Mouse (Mus musculus): ENCODE results near the gene Snx25. TPM values are rescaled to one million over a fixed set of nuclear protein-coding genes. Genes with fewer than 3 reads are reported as not detected.
A peak's percentile ranks its signal among the peaks of the same experiment; 100 is the strongest.

Gene Snx25
- total RNA-seq, 2 experiments from 2014 or later = 13.5 to 15.0 TPM

GRCm38 (mm10) chr8:46022758-46023157, 129.2 kb downstream of the Snx25 start:
- no peak for DNase-seq (ENCODE audit: low spot score in 2 of 2)

DNA sequence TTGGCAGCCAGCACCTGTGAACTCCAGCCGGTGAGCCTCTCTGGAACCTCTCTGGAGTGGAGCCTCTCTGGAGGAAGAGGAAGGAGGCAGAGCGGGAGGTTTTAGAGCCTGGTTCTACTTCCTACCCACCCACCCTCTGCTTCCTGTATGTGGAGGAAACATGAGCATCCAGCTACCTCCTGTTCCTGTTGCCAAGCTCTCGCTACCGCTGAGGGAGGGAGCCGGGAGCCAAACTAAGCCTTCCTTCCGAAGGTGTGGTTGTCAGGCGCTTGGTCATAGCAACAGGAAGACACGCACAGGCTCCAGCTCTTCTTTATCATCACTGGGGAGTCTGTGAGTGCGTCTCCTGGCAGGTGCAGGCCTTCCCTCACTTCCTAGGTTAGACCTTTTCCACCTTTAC, 129.8 kb downstream of the Snx25 start:
- DNase-seq (ENCODE audit: low spot score in 2 of 2) = no peak

GRCm38 (mm10) chr8:46010746-46011680, 140.9 kb downstream of the Snx25 start:
- DNase-seq (ENCODE audit: low spot score in 2 of 2) = no peak

- DNase-seq (ENCODE audit: low spot score in 2 of 2) = no peak
Observed at GRCm38 (mm10) chr8:46010306-46010705, 141.7 kb downstream of the Snx25 start.

GRCm38 (mm10) chr8:46007050-46007672, 144.8 kb downstream of the Snx25 start:
- no peak for DNase-seq (ENCODE audit: low spot score in 2 of 2)

DNA sequence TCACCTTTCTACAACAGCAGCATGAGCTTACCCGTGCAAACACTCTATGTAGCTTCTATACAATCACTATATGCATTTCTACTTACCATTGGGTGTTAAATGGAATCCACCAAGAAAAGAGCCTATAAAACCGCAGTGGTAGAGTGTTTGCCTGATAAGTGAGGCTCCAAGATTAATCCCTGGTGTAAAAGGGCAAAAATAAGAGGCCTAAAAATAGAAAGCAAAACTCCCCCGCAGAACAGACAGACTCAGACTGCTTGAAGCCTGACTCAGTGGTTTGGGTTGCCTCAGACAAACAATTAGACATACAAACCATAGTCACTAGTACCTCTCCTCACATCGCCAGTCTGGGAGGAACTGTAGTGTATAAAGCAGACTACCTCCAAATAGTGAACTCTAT, 146.4 kb downstream of the Snx25 start, which contains the start of gene Ankrd37:
Gene Ankrd37, minus strand, starts transcription at position 112 of the 400 bp plus-strand sequence.
- no peak for DNase-seq (ENCODE audit: low spot score in 2 of 2)

DNA sequence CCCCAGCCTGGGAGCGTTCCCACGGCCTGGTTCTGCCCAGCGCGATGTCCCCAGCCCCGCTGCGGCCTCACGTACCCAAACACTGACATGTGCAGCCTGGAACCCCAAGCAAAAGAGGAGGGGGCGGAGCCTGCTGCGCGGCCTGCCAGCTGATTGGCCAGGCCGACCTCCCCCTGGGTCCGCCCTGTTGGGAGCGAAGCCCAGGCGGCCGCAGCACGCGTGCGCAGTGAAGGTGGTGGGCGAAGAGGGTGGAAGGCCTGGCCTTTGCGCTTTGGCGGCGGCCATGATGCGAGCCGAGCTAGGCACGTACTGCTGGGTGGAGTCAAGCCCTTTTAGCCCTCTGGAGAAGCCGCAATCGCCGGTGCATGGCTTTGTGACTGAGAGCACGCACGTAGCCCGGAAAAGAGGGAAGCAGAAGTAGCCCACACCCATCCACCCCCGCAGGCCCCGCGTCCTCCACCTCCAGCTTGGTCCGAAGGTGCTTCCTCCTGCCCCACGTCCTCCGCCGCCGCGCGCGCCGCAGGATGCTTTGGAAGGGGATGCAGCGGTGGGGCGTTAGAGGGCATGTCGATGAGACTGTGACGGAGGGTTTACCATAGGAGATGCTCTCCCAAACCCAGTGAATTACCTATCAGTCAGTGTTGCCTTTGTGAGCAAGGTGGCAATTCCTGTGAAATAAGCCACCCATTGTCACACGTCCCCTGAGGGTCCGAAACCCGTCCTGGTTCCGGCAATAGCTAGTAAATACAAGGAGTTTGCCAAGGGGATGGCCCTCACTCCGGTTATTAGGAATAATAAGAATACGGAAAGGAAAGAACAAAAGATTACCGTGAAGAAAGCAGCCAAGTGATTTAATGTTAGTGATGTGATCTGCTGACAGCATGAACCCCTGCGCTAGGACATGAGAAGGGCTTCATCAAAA, 151.9 kb downstream of the Snx25 start:
- DNase-seq (ENCODE audit: low spot score in 2 of 2) = peak; percentile 98

- DNase-seq (ENCODE audit: low spot score in 2 of 2) = no peak
Observed at GRCm38 (mm10) chr8:45999138-45999783, 152.7 kb downstream of the Snx25 start, which contains the start of gene Lrp2bp. Lrp2bp (plus strand) TSS chr8:45999303.

DNA sequence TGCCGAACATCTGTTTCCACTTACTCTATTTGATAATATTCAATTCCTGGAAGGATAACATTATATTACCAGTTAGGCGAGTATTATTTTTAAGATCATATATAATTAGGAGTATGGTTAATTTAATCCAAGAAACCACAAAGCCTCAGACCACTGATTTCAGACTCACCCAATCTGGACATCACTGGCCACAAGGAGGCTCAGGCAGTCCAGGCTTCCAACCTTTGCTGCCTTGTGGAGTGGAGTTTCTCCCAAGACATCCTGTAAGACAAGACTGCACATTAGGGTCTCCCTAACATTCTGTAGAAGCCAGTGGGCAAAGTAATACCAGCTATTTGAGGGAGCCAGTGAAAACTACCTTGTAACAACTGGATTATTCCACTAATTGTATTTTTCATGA, 153.7 kb downstream of the Snx25 start:
- DNase-seq (ENCODE audit: low spot score in 2 of 2) = no peak

- no peak for DNase-seq (ENCODE audit: low spot score in 2 of 2)
Observed at GRCm38 (mm10) chr8:45995576-45995975, 156.4 kb downstream of the Snx25 start.

DNA sequence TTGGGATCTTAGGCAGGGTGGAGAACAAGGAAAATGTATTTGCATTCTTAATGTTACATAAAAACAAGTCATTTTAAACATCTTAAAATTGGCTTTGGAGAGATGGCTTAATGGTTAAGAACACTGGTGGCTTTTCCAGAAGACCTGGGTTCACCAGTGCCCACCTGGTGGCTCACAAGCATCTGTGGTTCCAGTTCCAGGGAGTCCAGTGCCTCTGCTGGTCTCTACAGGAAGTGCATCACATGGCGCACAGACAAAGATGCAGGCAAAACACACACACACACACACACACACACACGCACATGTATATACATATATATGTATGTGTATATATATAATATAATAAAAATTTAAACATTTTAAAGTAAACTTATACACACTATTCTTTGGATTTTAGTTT, 157.8 kb downstream of the Snx25 start:
- no peak for DNase-seq (ENCODE audit: low spot score in 2 of 2)

DNA sequence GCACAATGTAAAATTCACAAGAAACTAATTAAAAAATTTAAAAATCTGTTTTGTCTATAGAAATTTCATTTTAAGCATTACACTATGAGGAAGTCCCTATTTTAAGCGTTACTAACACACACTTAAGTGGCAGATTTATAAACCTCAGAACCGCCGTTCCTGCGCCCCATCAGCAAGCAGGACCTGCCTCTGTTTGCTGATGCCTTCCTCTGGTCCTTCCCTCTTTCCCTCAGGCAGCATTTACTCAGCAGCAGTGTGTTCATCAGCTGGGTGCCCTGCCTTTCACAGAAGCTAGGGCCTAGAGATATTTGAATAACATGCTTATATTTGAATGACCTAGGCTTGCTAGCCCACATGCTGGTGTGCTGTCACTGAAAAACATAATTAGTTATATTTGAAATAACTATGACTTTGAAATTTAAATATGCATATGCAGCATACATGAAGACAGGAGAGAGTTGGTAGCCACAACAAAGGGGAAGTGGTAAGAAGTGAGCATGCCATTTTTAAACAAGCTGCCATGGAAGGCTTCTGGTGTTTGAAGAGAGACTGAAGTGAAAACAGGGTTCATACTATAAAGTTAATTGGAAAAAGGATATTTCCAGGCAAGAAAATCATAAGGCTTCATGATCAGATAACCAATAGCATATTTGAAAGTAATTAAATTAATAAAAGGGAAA, 161.2 kb downstream of the Snx25 start:
- no peak for DNase-seq (ENCODE audit: low spot score in 2 of 2)

DNA sequence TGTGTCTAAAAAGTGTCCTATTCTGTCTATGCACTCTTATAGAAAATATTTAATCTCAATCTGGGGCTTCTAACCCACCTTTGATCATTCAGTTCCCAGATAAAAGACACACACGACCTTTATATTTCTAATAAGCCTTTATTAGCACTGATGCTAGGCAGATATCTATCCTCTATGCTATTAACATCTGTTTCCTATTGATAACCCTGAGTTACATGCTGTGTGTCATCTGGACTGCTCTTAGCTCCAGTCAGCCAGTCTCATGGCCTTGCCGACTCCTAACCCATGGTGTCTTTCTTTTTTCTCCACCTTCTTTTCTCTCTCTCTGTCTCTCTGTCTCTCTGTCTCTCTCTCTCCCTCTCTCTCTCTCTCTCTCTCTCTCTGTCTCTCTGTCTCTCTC, 163.8 kb downstream of the Snx25 start:
- DNase-seq (ENCODE audit: low spot score in 2 of 2) = no peak

DNA sequence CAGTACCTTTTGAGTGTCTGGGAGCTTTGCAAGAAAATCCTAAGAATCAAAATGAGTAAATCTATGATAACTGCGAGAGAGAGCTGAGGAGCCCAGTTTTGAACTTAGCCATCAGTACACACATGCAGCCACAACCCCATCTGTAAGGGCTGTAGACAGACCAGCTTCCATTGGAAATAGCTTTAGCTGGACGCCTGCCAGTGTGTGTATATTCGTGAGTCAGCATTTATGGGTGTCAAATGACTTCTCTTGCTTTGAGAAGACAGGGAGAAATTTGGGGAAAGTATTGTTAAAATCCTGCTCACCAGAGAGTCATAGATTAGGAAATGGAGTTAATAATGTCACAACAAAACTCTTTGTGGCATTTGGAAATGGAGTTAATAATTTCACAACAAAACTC, 165.3 kb downstream of the Snx25 start:
- no peak for DNase-seq (ENCODE audit: low spot score in 2 of 2)

Other genes with a start within 250 kb of the Snx25 start
- gene Ccdc110, start 217.5 kb downstream of the Snx25 start, total RNA-seq (2021) = not detected
- 1 to 10 TPM; 1.7 to 2.0 TPM for gene 1700029J07Rik, start 176.9 kb downstream of the Snx25 start, total RNA-seq (2021)
- 10 to 100 TPM; 38.0 to 41.6 TPM for gene Ufsp2, start 176.6 kb downstream of the Snx25 start, total RNA-seq (2021)
- gene Lrp2bp, start 152.9 kb downstream of the Snx25 start, total RNA-seq (2021) = 1 to 10 TPM in 1 of 2 experiments, under 1 TPM in 1; 0.83 to 1.3 TPM
- 1 to 10 TPM; 2.8 to 4.9 TPM for gene Ankrd37, start 146.5 kb downstream of the Snx25 start, total RNA-seq (2021)
- 10 to 100 TPM; 15.9 to 16.7 TPM for gene Cfap97, start 388 bp downstream of the Snx25 start, total RNA-seq (2021)
- 1,000 to 10,000 TPM; 1,578 to 1,616 TPM for gene Slc25a4, start 59.1 kb upstream of the Snx25 start, total RNA-seq (2021)
- not detected for gene Helt, start 142.5 kb upstream of the Snx25 start, total RNA-seq (2021)